8 mouse cellular contexts compared by ENCODE assay signal in genomic region chr15:82358431-82359260, GRCm38 (mm10). TPM values are rescaled to one million over a fixed set of nuclear protein-coding genes. Genes with fewer than 3 reads are reported as not detected.
A peak's percentile ranks its signal among the peaks of the same experiment; 100 is the strongest.
DNase-seq lines count a peak whose midpoint lies in the region; ATAC-seq and TF ChIP-seq lines count a peak whose summit lies in the region.
"Had no signal": no experiment of that assay in that cellular context is flagged by ENCODE, and none has a peak within 500 bp of the region (broad histone marks: within the 10 kb centered on the region; RNA-seq: fewer than 3 reads in every experiment).

No protein-coding gene starts in this region.

- no peak for ATAC-seq in lung, postnatal 0 days

- no peak for TF ChIP-seq EP300 in lung, postnatal 0 days (IDR thresholded peaks at IDR 0.05)

- H3K36me3 ChIP-seq in heart, embryonic 10.5 days, result no peaks in the 10 kb centered on the region
- no peaks in the 10 kb centered on the region for H3K36me3 ChIP-seq in lung, postnatal 0 days (ENCODE audit: insufficient read depth, low read length)

- WGBS in heart, embryonic 10.5 days, result 56% methylated on average over 22 of the region's 22 CpGs
- 54% methylated on average over 22 of the region's 22 CpGs for WGBS in lung, postnatal 0 days

- peak; percentile 8; the same call in 1 of the 2 replicates for TF ChIP-seq CTCF in layer of hippocampus, adult 2 months (conservative IDR thresholded peaks at IDR 0.05)
- no peak for TF ChIP-seq CTCF in lung, postnatal 0 days (IDR thresholded peaks at IDR 0.05)

- H3K27ac ChIP-seq in layer of hippocampus, adult 2 months, result peak overlapping the region; percentile 70; the same call in 1 of the 2 replicates
- peak overlapping the region; percentile 79 for H3K27ac ChIP-seq in heart, embryonic 10.5 days
- H3K27ac ChIP-seq in lung, postnatal 0 days (ENCODE audit: low read length), result peak overlapping the region; percentile 47; the same call in 1 of the 2 replicates

- no peak for DNase-seq in layer of hippocampus, adult 2 months (ENCODE audit: low spot score in 2 of 2)
- DNase-seq in layer of hippocampus, adult 8-10 months (ENCODE audit: low spot score in 2 of 2), result no peak
- no peak for DNase-seq in heart, embryonic 10.5 days (ENCODE audit: low spot score)
- peak; percentile 58 to 73 for DNase-seq in kidney, adult 8-10 months
- no peak for DNase-seq in lung, postnatal 0 days (ENCODE audit: low spot score)
- no peak for DNase-seq in yolk sac, embryonic 10.5 days (ENCODE audit: low spot score)
- no peak for DNase-seq in right cerebral cortex, adult 2 months (ENCODE audit: low spot score in 2 of 2)
- DNase-seq: left cerebral cortex, postnatal 4 days had no signal

- H3K27me3 ChIP-seq in heart, embryonic 10.5 days (ENCODE audit: insufficient read depth, poor library complexity, severe bottlenecking), result no peaks in the 10 kb centered on the region
- H3K27me3 ChIP-seq in lung, postnatal 0 days (replicated peaks; ENCODE audit: insufficient read depth, low read length), result no peaks in the 10 kb centered on the region

- peaks cover 18% of the 10 kb centered on the region for H3K4me1 ChIP-seq in heart, embryonic 10.5 days
- H3K4me1 ChIP-seq in lung, postnatal 0 days (ENCODE audit: insufficient read depth, low read depth, low read length), result no peaks in the 10 kb centered on the region; the same call in 1 of the 2 replicates

- H3K4me2 ChIP-seq in lung, postnatal 0 days (replicated peaks; ENCODE audit: low read depth, low read length), result no peak overlapping the region

- no peak overlapping the region for H3K4me3 ChIP-seq in layer of hippocampus, adult 2 months
- H3K4me3 ChIP-seq in heart, embryonic 10.5 days, result no peak overlapping the region
- no peak overlapping the region for H3K4me3 ChIP-seq in lung, postnatal 0 days (ENCODE audit: low read depth, low read length)

- H3K9me3 ChIP-seq in heart, embryonic 10.5 days, result no peaks in the 10 kb centered on the region
- no peaks in the 10 kb centered on the region for H3K9me3 ChIP-seq in lung, postnatal 0 days (ENCODE audit: low read length)

- no peak overlapping the region for H3K9ac ChIP-seq in lung, postnatal 0 days (replicated peaks; ENCODE audit: low read depth)

RNA-seq across cellular contexts. Expression of gene Ndufa6, which starts 4.5 kb away (rescaled TPM):
- total RNA-seq in layer of hippocampus, adult 2 months (2021), result 100 to 1,000 TPM; 209 to 211 TPM
- total RNA-seq in layer of hippocampus, adult 8-10 months (2022), result 100 to 1,000 TPM; 177 to 207 (median 191) TPM
- polyA plus RNA-seq in heart, embryonic 10.5 days (2016; fragmentation: Nextera tagmentation; extraction: Ambion mirVana), result 351 and 390 TPM in 2 replicates
- polyA plus RNA-seq in lung, postnatal 0 days (2015; fragmentation: Nextera tagmentation; extraction: Ambion mirVana), result 439 and 454 TPM in 2 replicates

RNA-seq across cellular contexts. Expression of gene Smdt1, which starts 19.9 kb away (rescaled TPM):
- 100 to 1,000 TPM; 138 to 144 TPM for total RNA-seq in layer of hippocampus, adult 2 months (2021)
- total RNA-seq in layer of hippocampus, adult 8-10 months (2022), result 100 to 1,000 TPM; 123 to 145 (median 138) TPM
- polyA plus RNA-seq in heart, embryonic 10.5 days (2016; fragmentation: Nextera tagmentation; extraction: Ambion mirVana), result 294 and 304 TPM in 2 replicates
- 241 and 276 TPM in 2 replicates for polyA plus RNA-seq in lung, postnatal 0 days (2015; fragmentation: Nextera tagmentation; extraction: Ambion mirVana)

RNA-seq across cellular contexts. Expression of gene Pheta2, which starts 19.9 kb away (rescaled TPM):
- total RNA-seq in layer of hippocampus, adult 2 months (2021), result under 1 TPM; 0.41 to 0.64 TPM
- total RNA-seq in layer of hippocampus, adult 8-10 months (2022), result 1 to 10 TPM in 1 of 4 experiments, under 1 TPM in 3; 0.22 to 1.2 (median 0.32) TPM
- 11.1 and 12.0 TPM in 2 replicates for polyA plus RNA-seq in heart, embryonic 10.5 days (2016; fragmentation: Nextera tagmentation; extraction: Ambion mirVana)
- 8.4 TPM in 2 replicates for polyA plus RNA-seq in lung, postnatal 0 days (2015; fragmentation: Nextera tagmentation; extraction: Ambion mirVana)

RNA-seq across cellular contexts. Expression of gene Naga, which starts 19.9 kb away (rescaled TPM):
- 10 to 100 TPM; 37.6 to 40.9 TPM for total RNA-seq in layer of hippocampus, adult 2 months (2021)
- total RNA-seq in layer of hippocampus, adult 8-10 months (2022), result 10 to 100 TPM; 33.0 to 56.7 (median 43.1) TPM
- 28.4 and 32.3 TPM in 2 replicates for polyA plus RNA-seq in heart, embryonic 10.5 days (2016; fragmentation: Nextera tagmentation; extraction: Ambion mirVana)
- polyA plus RNA-seq in lung, postnatal 0 days (2015; fragmentation: Nextera tagmentation; extraction: Ambion mirVana), result 73.0 and 75.4 TPM in 2 replicates

RNA-seq across cellular contexts. Expression of gene Cyp2d22, which starts 21.4 kb away (rescaled TPM):
- 10 to 100 TPM; 43.0 to 53.8 TPM for total RNA-seq in layer of hippocampus, adult 2 months (2021)
- 10 to 100 TPM; 46.4 to 55.0 (median 53.4) TPM for total RNA-seq in layer of hippocampus, adult 8-10 months (2022)
- 3.2 and 3.9 TPM in 2 replicates for polyA plus RNA-seq in heart, embryonic 10.5 days (2016; fragmentation: Nextera tagmentation; extraction: Ambion mirVana)
- 13.3 and 14.2 TPM in 2 replicates for polyA plus RNA-seq in lung, postnatal 0 days (2015; fragmentation: Nextera tagmentation; extraction: Ambion mirVana)

Comparison
In these comparisons a context has a peak if more than half of its experiments do, and no peak if none do; other contexts are left out.
1. DNase-seq: peak in kidney, adult 8-10 months (2 of 2); none in layer of hippocampus, adult 2 months (0 of 2), layer of hippocampus, adult 8-10 months (0 of 2), heart, embryonic 10.5 days (single experiment), lung, postnatal 0 days (single experiment), yolk sac, embryonic 10.5 days (single experiment) and right cerebral cortex, adult 2 months (0 of 2).
2. Peak in every context shown above with its lines, with median percentiles within 50 percentile points of each other: H3K27ac ChIP-seq.